Mouse (Mus musculus) hindbrain, postnatal 0 days (tissue): ENCODE results near the gene Plppr4. TPM values are rescaled to one million over a fixed set of nuclear protein-coding genes. Genes with fewer than 3 reads are reported as not detected.

Source experiments
- ATAC-seq: fragments of 200-750 bp; cut with Nextera tagmentation; 2 replicates; pipeline ENCODE4 v1.8.0; 2017; ENCODE audit warnings: mild to moderate bottlenecking, moderate TSS enrichment, moderate library complexity
- DNase-seq: peaks from one replicate; pipeline ENCODE4 v3.0.0-alpha.2; 2015; ENCODE audit warnings: low spot score
- H3K27ac ChIP-seq: fragments of 300-500 bp; sonication (generic); 2 replicates; pipeline ENCODE4 v1.5.1; 2014; ENCODE audit warnings: mild to moderate bottlenecking
- H3K27me3 ChIP-seq: fragments of 300-500 bp; sonication (generic); 2 replicates; pipeline ENCODE4 v1.6.1; 2014; ENCODE audit warnings: low read length, mixed read lengths; ENCODE audit not compliant: insufficient read depth
- H3K36me3 ChIP-seq: fragments of 300-500 bp; sonication (generic); 2 replicates; pipeline ENCODE4 v1.6.1; 2014; ENCODE audit warnings: low read length, mixed read lengths; ENCODE audit not compliant: insufficient read depth
- H3K4me1 ChIP-seq: fragments of 300-500 bp; sonication (generic); 2 replicates; pipeline ENCODE4 v1.6.1; 2014; ENCODE audit warnings: antibody characterized with exemption, low read length, mixed read lengths; ENCODE audit not compliant: insufficient read depth
- H3K4me2 ChIP-seq: fragments of 300-500 bp; sonication (generic); 2 replicates; pipeline ENCODE4 v1.6.1; 2014; ENCODE audit warnings: low read depth, mild to moderate bottlenecking, low read length, moderate library complexity, mixed read lengths
- H3K4me3 ChIP-seq: fragments of 300-500 bp; sonication (generic); 2 replicates; pipeline ENCODE4 v1.5.1; 2014; ENCODE audit warnings: low read length
- H3K9ac ChIP-seq: fragments of 300-500 bp; sonication (generic); replicated peaks from 2 replicates; pipeline ENCODE4 v1.6.1; 2014; ENCODE audit warnings: mild to moderate bottlenecking, low read length, moderate library complexity, mixed read lengths
- H3K9me3 ChIP-seq: fragments of 300-500 bp; sonication (generic); 2 replicates; pipeline ENCODE4 v1.6.1; 2016; ENCODE audit warnings: low read length, mixed read lengths
- CTCF ChIP-seq: IDR thresholded peaks from 2 replicates; pipeline ENCODE4 v1.5.1; 2016; ENCODE audit warnings: antibody characterized with exemption, control low read depth, low read depth
- WGBS: fragments of 180-500 bp; shearing (Covaris S2); extraction: QIAGEN DNeasy Blood & Tissue Kit; methylation state at CpG from one replicate; pipeline ENCODE4 v1.1.7; 2014; 5-methylcytosine and 5-hydroxymethylcytosine counted together
- polyA plus RNA-seq: library from polyadenylated mRNA; unstranded; fragments of >200 nt; fragmentation: Nextera tagmentation; extraction: Ambion mirVana; gene quantifications from 2 replicates; pipeline ENCODE4 v1.2.1, GENCODE M21; 2015
- total RNA-seq: library from RNA; depleted of rRNA; stranded (reverse); fragments of >200 nt; gene quantifications from 2 replicates; pipeline ENCODE4 v1.2.3, GENCODE M21; 2014; rRNA removed

The Plppr4 gene
- 64.1 and 83.1 TPM in 2 replicates for total RNA-seq
- polyA plus RNA-seq = 43.1 and 50.8 TPM in 2 replicates

GRCm38 (mm10) chr3:117360528-117360927, at the start of gene Plppr4:
TSS of gene Plppr4 (minus strand) at chr3:117360876.
- DNase-seq = no peak
- H3K4me1 ChIP-seq = no peaks in the 10 kb centered on the region
- H3K9me3 ChIP-seq = no peaks in the 10 kb centered on the region
- peak within 1 kb of the TSS; percentile 82 for H3K9ac ChIP-seq
- ATAC-seq = peak; percentile 16; the same call in 1 of the 2 replicates
- peak within 1 kb of the TSS; percentile 94 for H3K27ac ChIP-seq
- WGBS = 18% methylated on average over 5 of the region's 5 CpGs
- H3K36me3 ChIP-seq = no peaks in the 10 kb centered on the region
- peak within 1 kb of the TSS; percentile 66 for H3K4me3 ChIP-seq
- TF ChIP-seq CTCF = no peak
- H3K27me3 ChIP-seq = no peaks in the 10 kb centered on the region
- peak within 1 kb of the TSS; percentile 68 for H3K4me2 ChIP-seq

DNA sequence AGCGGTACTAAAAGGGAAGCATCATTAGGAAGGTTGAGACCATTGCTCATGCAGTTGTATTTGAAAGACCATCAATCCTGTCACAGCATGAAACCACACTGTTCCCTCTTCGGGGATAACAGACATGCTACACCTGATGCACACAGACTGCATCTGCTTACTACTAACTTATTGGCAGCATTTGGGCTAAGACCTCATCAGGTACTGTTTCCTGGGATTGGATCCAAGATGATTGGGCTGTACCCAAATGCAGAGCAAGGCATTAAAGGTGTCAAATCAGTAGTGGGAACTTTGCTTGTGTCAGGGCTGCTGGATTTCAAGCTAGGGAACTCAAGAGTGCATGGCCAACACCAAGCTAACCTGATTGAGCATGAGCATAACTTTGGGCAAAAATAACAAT, 45.1 kb upstream of the Plppr4 start:
- no peaks in the 10 kb centered on the region for H3K9me3 ChIP-seq
- no peaks in the 10 kb centered on the region for H3K36me3 ChIP-seq
- ATAC-seq = no peak
- no peak overlapping the region for H3K27ac ChIP-seq
- H3K4me2 ChIP-seq = no peak overlapping the region
- H3K9ac ChIP-seq = no peak overlapping the region
- H3K4me3 ChIP-seq = no peak overlapping the region
- no peak for DNase-seq
- WGBS = 80% methylated on average over 2 of the region's 2 CpGs
- no peak for TF ChIP-seq CTCF
- no peaks in the 10 kb centered on the region for H3K27me3 ChIP-seq
- no peaks in the 10 kb centered on the region for H3K4me1 ChIP-seq

- no peaks in the 10 kb centered on the region for H3K4me1 ChIP-seq
- H3K9me3 ChIP-seq = no peaks in the 10 kb centered on the region
- no peak overlapping the region for H3K9ac ChIP-seq
- DNase-seq = peak; percentile 26
- TF ChIP-seq CTCF = no peak
- ATAC-seq = no peak
- no peak overlapping the region for H3K27ac ChIP-seq
- no peak overlapping the region for H3K4me2 ChIP-seq
- H3K36me3 ChIP-seq = no peaks in the 10 kb centered on the region
- H3K27me3 ChIP-seq = no peaks in the 10 kb centered on the region
- no peak overlapping the region for H3K4me3 ChIP-seq
- WGBS = 80% methylated on average over 3 of the region's 3 CpGs
Observed at GRCm38 (mm10) chr3:117403740-117404139, 43.1 kb upstream of the Plppr4 start.

GRCm38 (mm10) chr3:117366041-117366440, 5.4 kb upstream of the Plppr4 start:
- H3K4me1 ChIP-seq = no peaks in the 10 kb centered on the region
- no peak overlapping the region for H3K27ac ChIP-seq
- no peaks in the 10 kb centered on the region for H3K27me3 ChIP-seq
- DNase-seq = no peak
- no peak overlapping the region for H3K4me3 ChIP-seq
- no peak for ATAC-seq
- no peak overlapping the region for H3K9ac ChIP-seq
- H3K36me3 ChIP-seq = no peaks in the 10 kb centered on the region
- WGBS = 91% methylated on average over 1 of the region's 1 CpGs
- TF ChIP-seq CTCF = no peak
- no peaks in the 10 kb centered on the region for H3K9me3 ChIP-seq
- H3K4me2 ChIP-seq = no peak overlapping the region

- Histone ChIP-seq H3K9ac (peak overlapping the region; percentile 82), H3K27ac (peak overlapping the region; percentile 94), H3K4me1 (no peaks in the 10 kb centered on the region), H3K4me2 (peak overlapping the region; percentile 68), H3K4me3 (peak overlapping the region; percentile 66), H3K36me3 (no peaks in the 10 kb centered on the region), H3K9me3 (no peaks in the 10 kb centered on the region), H3K27me3 (no peaks in the 10 kb centered on the region)
- peak; percentile 77 for DNase-seq
- peak; percentile 7; the same call in 1 of the 2 replicates for TF ChIP-seq CTCF
- ATAC-seq = peak; percentile 89
- 2% methylated on average over 46 of the region's 46 CpGs for WGBS
Observed at GRCm38 (mm10) chr3:117359686-117360521, 772 bp downstream of the Plppr4 start.

- H3K27ac ChIP-seq = peak overlapping the region; percentile 94
- peak; percentile 65 for ATAC-seq
- no peaks in the 10 kb centered on the region for H3K9me3 ChIP-seq
- no peaks in the 10 kb centered on the region for H3K4me1 ChIP-seq
- peak overlapping the region; percentile 66 for H3K4me3 ChIP-seq
- H3K27me3 ChIP-seq = no peaks in the 10 kb centered on the region
- WGBS = 59% methylated on average over 5 of the region's 5 CpGs
- no peak for TF ChIP-seq CTCF
- H3K4me2 ChIP-seq = peak overlapping the region; percentile 68
- H3K36me3 ChIP-seq = no peaks in the 10 kb centered on the region
- DNase-seq = peak; percentile 29
- H3K9ac ChIP-seq = peak overlapping the region; percentile 82
Observed at GRCm38 (mm10) chr3:117358981-117359628, 1.6 kb downstream of the Plppr4 start.
